Mouse (Mus musculus): ENCODE measurements around the gene Otub2. TPM values are rescaled to one million over a fixed set of nuclear protein-coding genes. Genes with fewer than 3 reads are reported as not detected.

Gene Otub2
- polyA plus RNA-seq, 1 experiment from 2014 or later = 7.6 TPM

- no peak overlapping the region for H3K9ac ChIP-seq
- H3K36me3 ChIP-seq = no peaks in the 10 kb centered on the region
- ATAC-seq (replicated peaks; ENCODE audit: low FRiP score) = no peak
- H3K27me3 ChIP-seq = no peaks in the 10 kb centered on the region
- H3K4me1 ChIP-seq = no peaks in the 10 kb centered on the region
- H3K27ac ChIP-seq = no peak overlapping the region
- H3K9me3 ChIP-seq (replicated peaks) = no peaks in the 10 kb centered on the region
- H3K4me3 ChIP-seq (replicated peaks) = no peak overlapping the region
- 65% methylated on average over 5 of the region's 5 CpGs for WGBS
- no peak overlapping the region for H3K4me2 ChIP-seq
These were observed 12.4 kb upstream of the Otub2 start for GRCm38 (mm10) chr12:103376124-103376523.

DNA sequence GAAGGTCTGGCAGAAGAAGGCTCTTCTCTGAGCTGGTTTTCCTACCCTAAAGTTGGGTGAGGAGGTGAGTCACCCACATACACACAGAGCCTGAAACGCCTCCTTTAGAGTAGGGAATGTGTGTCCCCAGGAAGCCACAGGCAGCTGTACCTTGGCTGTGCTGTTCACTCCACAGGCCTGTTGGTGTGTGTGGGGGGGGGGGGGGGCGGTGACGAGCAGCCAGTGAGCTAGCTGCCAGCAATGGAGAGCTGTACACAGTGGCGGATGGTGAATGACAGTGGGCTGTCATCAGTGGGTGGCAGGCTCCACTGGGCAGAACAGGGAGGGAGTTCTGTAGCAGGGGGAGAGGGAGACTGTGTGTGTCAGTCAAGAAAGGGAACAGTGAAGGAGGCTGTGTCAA, 11.7 kb upstream of the Otub2 start:
- Histone ChIP-seq H3K9ac (no peak overlapping the region), H3K4me3 (replicated peaks) (no peak overlapping the region), H3K27me3 (no peaks in the 10 kb centered on the region), H3K4me2 (no peak overlapping the region), H3K27ac (no peak overlapping the region), H3K9me3 (replicated peaks) (no peaks in the 10 kb centered on the region), H3K4me1 (no peaks in the 10 kb centered on the region), H3K36me3 (no peaks in the 10 kb centered on the region)
- ATAC-seq (replicated peaks; ENCODE audit: low FRiP score) = no peak
- WGBS = 67% methylated on average over 4 of the region's 4 CpGs

DNA sequence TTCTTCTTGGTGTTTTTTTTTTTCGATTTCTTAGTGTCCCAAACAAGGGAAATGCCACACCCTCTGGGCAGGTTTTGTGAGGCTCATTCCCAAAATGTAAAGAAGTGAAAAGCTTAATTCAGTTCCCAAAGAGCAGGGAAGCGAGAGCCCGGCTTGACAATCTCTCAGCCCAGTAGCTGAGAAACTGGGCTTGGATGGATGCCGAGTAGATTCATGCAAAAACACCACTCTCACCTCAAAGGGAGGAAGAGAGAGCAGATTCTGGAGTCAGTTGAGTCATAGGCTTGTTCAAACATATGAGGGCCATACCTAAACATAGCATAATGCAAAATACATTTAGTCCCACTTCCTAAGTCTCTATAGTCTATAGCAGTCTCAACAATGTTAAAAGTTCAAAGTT, 8.3 kb upstream of the Otub2 start:
- no peak overlapping the region for H3K27ac ChIP-seq
- H3K4me1 ChIP-seq = no peaks in the 10 kb centered on the region
- no peaks in the 10 kb centered on the region for H3K9me3 ChIP-seq (replicated peaks)
- H3K27me3 ChIP-seq = no peaks in the 10 kb centered on the region
- H3K4me2 ChIP-seq = no peak overlapping the region
- H3K4me3 ChIP-seq (replicated peaks) = no peak overlapping the region
- no peak overlapping the region for H3K9ac ChIP-seq
- H3K36me3 ChIP-seq = no peaks in the 10 kb centered on the region
- WGBS = 80% methylated on average over 4 of the region's 4 CpGs
- no peak for ATAC-seq (replicated peaks; ENCODE audit: low FRiP score)

DNA sequence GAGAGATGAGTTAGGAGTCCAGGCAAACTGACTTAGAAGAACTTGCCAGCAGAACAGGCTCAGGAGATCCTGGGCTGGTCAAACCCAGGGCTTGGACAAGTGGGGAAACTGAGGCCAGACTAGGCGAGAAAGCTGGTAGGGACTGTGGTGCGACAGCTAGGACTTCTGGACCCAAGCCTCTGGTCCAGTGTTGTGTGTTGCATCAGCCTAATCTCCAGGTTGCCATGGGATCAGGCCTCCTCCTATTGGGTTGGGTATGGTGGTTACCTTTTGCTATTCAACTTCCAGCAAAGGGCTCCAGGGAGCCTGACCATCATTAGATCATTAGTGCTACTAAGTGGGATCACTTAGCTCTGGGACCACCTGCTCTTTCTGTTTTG, 856 bp downstream of the Otub2 start:
- peaks cover 7% of the 10 kb centered on the region for H3K4me1 ChIP-seq
- WGBS = 85% methylated on average over 2 of the region's 2 CpGs

DNA sequence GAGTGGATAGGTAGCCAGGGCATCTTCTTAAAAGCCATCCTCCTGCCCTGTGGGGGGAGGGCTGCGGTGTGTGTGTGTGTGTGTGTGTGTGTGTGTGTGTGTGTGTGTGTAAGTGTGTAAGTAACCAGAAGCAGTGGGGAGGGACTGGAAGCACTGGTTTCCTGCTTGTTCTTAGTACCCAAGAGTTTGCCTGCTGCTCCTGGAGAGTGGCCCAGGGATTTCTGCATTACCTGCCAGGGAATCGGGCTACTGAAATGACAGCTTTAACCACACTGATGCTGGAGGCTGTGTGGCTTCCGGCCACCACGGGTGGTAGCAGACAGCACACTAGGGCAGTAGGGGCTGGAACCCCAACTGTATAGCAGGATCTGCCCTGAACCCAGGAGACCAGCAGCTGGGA, 1.5 kb downstream of the Otub2 start:
- Histone ChIP-seq H3K4me3 (replicated peaks) (no peak overlapping the region), H3K4me1 (peaks cover 7% of the 10 kb centered on the region), H3K9ac (no peak overlapping the region), H3K27ac (no peak overlapping the region), H3K27me3 (no peaks in the 10 kb centered on the region), H3K9me3 (replicated peaks) (no peaks in the 10 kb centered on the region), H3K4me2 (no peak overlapping the region), H3K36me3 (no peaks in the 10 kb centered on the region)
- ATAC-seq (replicated peaks; ENCODE audit: low FRiP score) = no peak
- 76% methylated on average over 4 of the region's 4 CpGs for WGBS

More for the DNA sequence above, 856 bp downstream of the Otub2 start:
- no peaks in the 10 kb centered on the region for H3K27me3 ChIP-seq
- H3K4me3 ChIP-seq (replicated peaks) = peak overlapping the region; percentile 72
- no peaks in the 10 kb centered on the region for H3K9me3 ChIP-seq (replicated peaks)
- peak overlapping the region; percentile 68 for H3K9ac ChIP-seq
- H3K36me3 ChIP-seq = no peaks in the 10 kb centered on the region
- no peak for ATAC-seq (replicated peaks; ENCODE audit: low FRiP score)
- H3K27ac ChIP-seq = no peak overlapping the region
- peak overlapping the region; percentile 76 for H3K4me2 ChIP-seq

DNA sequence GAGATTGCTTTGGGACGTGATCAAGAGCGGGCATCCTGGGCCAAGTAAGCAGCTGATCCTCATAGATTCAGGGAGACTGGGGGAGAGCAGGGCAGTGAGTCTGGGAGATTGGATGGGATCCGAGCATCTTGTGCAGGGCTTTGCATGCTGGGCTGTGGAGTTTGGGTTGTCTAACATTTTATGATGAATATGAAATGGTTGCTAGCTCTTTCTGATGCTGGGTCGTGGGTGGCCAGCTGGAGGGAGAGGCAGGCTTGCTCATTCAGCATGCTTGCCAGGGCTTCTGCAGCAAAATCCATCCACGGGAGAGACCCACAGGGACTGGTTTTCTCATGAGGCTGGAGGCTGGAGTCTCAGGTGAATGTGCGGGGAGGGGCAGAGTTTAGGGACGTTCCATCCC, 2.6 kb downstream of the Otub2 start:
- no peaks in the 10 kb centered on the region for H3K36me3 ChIP-seq
- H3K9me3 ChIP-seq (replicated peaks) = no peaks in the 10 kb centered on the region
- H3K4me1 ChIP-seq = peaks cover 15% of the 10 kb centered on the region
- no peaks in the 10 kb centered on the region for H3K27me3 ChIP-seq
- 76% methylated on average over 7 of the region's 7 CpGs for WGBS
- no peak overlapping the region for H3K4me3 ChIP-seq (replicated peaks)
- no peak overlapping the region for H3K4me2 ChIP-seq
- H3K27ac ChIP-seq = no peak overlapping the region
- ATAC-seq (replicated peaks; ENCODE audit: low FRiP score) = no peak
- no peak overlapping the region for H3K9ac ChIP-seq

- no peak overlapping the region for H3K4me2 ChIP-seq
- H3K27ac ChIP-seq = no peak overlapping the region
- no peaks in the 10 kb centered on the region for H3K36me3 ChIP-seq
- ATAC-seq (replicated peaks; ENCODE audit: low FRiP score) = no peak
- no peaks in the 10 kb centered on the region for H3K27me3 ChIP-seq
- no peak overlapping the region for H3K4me3 ChIP-seq (replicated peaks)
- no peaks in the 10 kb centered on the region for H3K9me3 ChIP-seq (replicated peaks)
- no peak overlapping the region for H3K9ac ChIP-seq
- 40% methylated on average over 6 of the region's 6 CpGs for WGBS
- H3K4me1 ChIP-seq = peaks cover 17% of the 10 kb centered on the region
These were observed 5.0 kb downstream of the Otub2 start for GRCm38 (mm10) chr12:103393528-103393927.

GRCm38 (mm10) chr12:103395486-103396275, 7.2 kb downstream of the Otub2 start:
- peak; percentile 37 for ATAC-seq (replicated peaks; ENCODE audit: low FRiP score)

DNA sequence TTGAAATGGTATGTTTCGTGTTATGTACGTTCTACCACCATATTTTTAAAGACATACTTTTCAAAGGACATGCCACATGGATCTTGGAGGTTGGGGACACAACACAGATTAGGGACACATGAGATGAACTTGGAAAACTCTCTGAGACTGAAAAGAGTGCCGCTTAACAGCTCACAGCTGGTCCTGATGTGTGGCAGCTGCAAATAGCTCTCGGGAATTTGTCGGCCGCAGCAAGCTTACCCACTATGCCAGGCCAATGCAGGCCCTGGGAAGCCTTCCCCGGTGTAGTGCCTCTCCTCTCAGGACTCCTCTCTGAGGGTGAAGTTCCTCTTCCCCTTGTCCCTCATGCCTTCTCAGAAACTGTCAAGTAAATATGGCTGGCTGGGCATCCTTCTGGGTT, 8.3 kb downstream of the Otub2 start:
- Histone ChIP-seq H3K9me3 (replicated peaks) (no peaks in the 10 kb centered on the region), H3K9ac (no peak overlapping the region), H3K4me2 (no peak overlapping the region), H3K4me1 (peaks cover 11% of the 10 kb centered on the region), H3K36me3 (0 out of 2 replicates have a peak, but pooled peaks cover 5% of the 10 kb centered on the region), H3K27me3 (no peaks in the 10 kb centered on the region), H3K4me3 (replicated peaks) (no peak overlapping the region), H3K27ac (no peak overlapping the region)
- no peak for ATAC-seq (replicated peaks; ENCODE audit: low FRiP score)
- WGBS = 87% methylated on average over 7 of the region's 7 CpGs

More at GRCm38 (mm10) chr12:103395486-103396275, 7.2 kb downstream of the Otub2 start:
- Histone ChIP-seq H3K4me1 (peaks cover 11% of the 10 kb centered on the region), H3K36me3 (no peaks in the 10 kb centered on the region), H3K4me3 (replicated peaks) (no peak overlapping the region), H3K27me3 (no peaks in the 10 kb centered on the region), H3K9me3 (replicated peaks) (no peaks in the 10 kb centered on the region), H3K9ac (no peak overlapping the region), H3K27ac (peak overlapping the region; percentile 23; the same call in 1 of the 2 replicates), H3K4me2 (no peak overlapping the region)
- 45% methylated on average over 12 of the region's 12 CpGs for WGBS

DNA sequence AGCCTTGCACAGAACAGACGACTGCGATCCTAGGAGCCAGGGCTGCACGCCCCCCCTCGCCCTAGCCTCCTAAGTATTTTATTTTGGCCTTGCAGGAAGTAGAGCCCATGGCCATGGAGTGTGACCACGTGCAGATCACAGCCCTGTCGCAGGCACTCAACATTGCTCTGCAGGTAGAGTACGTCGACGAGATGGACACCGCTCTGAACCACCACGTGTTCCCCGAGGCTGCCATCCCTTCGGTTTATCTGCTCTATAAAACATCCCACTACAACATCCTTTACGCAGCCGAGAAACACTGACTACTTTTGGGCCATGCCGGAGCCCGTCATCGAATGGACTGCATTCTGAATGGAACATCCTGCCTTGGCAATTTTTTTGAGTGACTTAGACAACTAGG, 15.6 kb downstream of the Otub2 start:
- ATAC-seq (replicated peaks; ENCODE audit: low FRiP score) = no peak
- Histone ChIP-seq H3K4me3 (replicated peaks) (no peak overlapping the region), H3K4me2 (no peak overlapping the region), H3K27ac (no peak overlapping the region), H3K9me3 (replicated peaks) (no peaks in the 10 kb centered on the region), H3K36me3 (peaks cover 66% of the 10 kb centered on the region), H3K4me1 (no peaks in the 10 kb centered on the region), H3K9ac (no peak overlapping the region), H3K27me3 (no peaks in the 10 kb centered on the region)
- 85% methylated on average over 18 of the region's 18 CpGs for WGBS

DNA sequence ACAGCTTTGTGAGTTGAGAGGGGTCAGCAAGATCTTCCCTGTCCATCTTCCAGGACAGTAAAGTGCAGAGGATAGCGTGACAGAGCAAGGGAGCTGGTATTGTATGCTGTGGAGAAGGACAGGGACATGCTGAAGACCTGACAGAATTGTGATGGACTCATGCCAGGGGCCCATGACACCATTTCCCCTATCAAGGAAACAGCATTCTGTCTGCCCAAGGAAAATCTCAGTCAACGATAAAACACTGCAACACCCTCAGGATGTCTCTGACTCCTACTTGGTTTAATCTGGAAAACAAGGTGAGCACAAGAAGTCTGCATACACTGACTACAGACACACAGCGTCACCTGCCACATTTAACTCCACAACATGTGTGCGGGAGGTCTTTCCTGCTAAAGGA, 19.2 kb downstream of the Otub2 start, which contains the start of gene 9330161L09Rik:
Gene 9330161L09Rik (minus strand): TSS at position 101 of the 400 bp plus-strand sequence.
- Histone ChIP-seq H3K4me1 (no peaks in the 10 kb centered on the region), H3K9ac (no peak within 1 kb of the TSS), H3K4me3 (replicated peaks) (no peak within 1 kb of the TSS), H3K4me2 (no peak within 1 kb of the TSS), H3K27ac (no peak within 1 kb of the TSS), H3K9me3 (replicated peaks) (no peaks in the 10 kb centered on the region), H3K36me3 (peaks cover 91% of the 10 kb centered on the region), H3K27me3 (no peaks in the 10 kb centered on the region)
- ATAC-seq (replicated peaks; ENCODE audit: low FRiP score) = no peak
- WGBS = 97% methylated on average over 4 of the region's 4 CpGs

DNA sequence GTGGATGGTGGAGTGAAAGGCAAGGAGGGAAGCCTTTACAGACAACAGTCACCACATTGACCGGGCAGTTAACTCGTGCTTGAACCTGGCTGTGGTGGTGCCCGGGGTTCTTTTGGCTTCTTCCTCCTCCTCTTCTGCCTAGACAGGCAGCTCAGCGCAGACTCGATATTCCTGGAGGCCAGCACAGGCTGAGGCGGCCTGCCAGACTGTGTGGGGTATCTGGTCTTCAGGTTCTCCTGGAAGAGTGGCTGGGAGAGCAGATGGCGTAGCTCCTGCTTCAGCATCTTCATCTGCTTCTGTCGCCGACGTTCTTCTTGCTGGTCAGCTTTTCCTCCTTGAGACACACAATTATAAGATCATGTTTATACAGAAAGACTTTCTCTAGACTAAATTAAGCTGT, 19.7 kb downstream of the Otub2 start:
- no peak for ATAC-seq (replicated peaks; ENCODE audit: low FRiP score)
- H3K9me3 ChIP-seq (replicated peaks) = no peaks in the 10 kb centered on the region
- 94% methylated on average over 10 of the region's 10 CpGs for WGBS
- H3K9ac ChIP-seq = no peak overlapping the region
- no peaks in the 10 kb centered on the region for H3K4me1 ChIP-seq
- H3K4me3 ChIP-seq (replicated peaks) = no peak overlapping the region
- H3K27me3 ChIP-seq = no peaks in the 10 kb centered on the region
- H3K36me3 ChIP-seq = peaks cover 93% of the 10 kb centered on the region
- H3K4me2 ChIP-seq = no peak overlapping the region
- H3K27ac ChIP-seq = no peak overlapping the region
